Mouse (Mus musculus) ES-E14 (cell line): ENCODE results near the gene Wnk1. TPM values are rescaled to one million over a fixed set of nuclear protein-coding genes. Genes with fewer than 3 reads are reported as not detected.

Source experiments
- DNase-seq: peaks from one replicate; pipeline ENCODE4 v3.0.0-alpha.2; 2013; ENCODE audit warnings: low read depth, low spot score
- H3K27ac ChIP-seq: 2 replicates; pipeline ENCODE4 v1.5.1; 2012; ENCODE audit warnings: low read depth, mild to moderate bottlenecking, low read length, moderate library complexity, mixed read lengths; ENCODE audit not compliant: poor library complexity, insufficient read depth, severe bottlenecking
- H3K36me3 ChIP-seq: 2 replicates; pipeline ENCODE4 v1.6.1; 2012; ENCODE audit warnings: mild to moderate bottlenecking, low read length, moderate library complexity, mixed read lengths; ENCODE audit not compliant: control insufficient read depth, poor library complexity, insufficient read depth, severe bottlenecking
- H3K4me1 ChIP-seq, 2 experiments: fragments of 150-350 bp in 1 of 2; sonication (generic) in 1 of 2; 2 replicates each; pipeline ENCODE4 v1.6.1; 2012; ENCODE audit warnings: low read length in 2 of 2, mild to moderate bottlenecking in 1 of 2, mixed read lengths in 1 of 2; ENCODE audit not compliant: control insufficient read depth in 2 of 2, insufficient read depth in 2 of 2, poor library complexity in 1 of 2
- H3K4me3 ChIP-seq, 2 experiments: fragments of 150-350 bp in 1 of 2; sonication (generic) in 1 of 2; 2 replicates each; pipeline ENCODE4 v1.5.1; 2012; ENCODE audit warnings: low read length in 2 of 2, low read depth in 1 of 2, mild to moderate bottlenecking in 1 of 2, mixed read lengths in 1 of 2; ENCODE audit not compliant: insufficient read depth in 1 of 2, poor library complexity in 1 of 2, severe bottlenecking in 1 of 2
- H3K9ac ChIP-seq: 2 replicates; pipeline ENCODE4 v1.6.1; 2012; ENCODE audit warnings: low read depth, mild to moderate bottlenecking, low read length, mixed read lengths; ENCODE audit not compliant: poor library complexity, insufficient read depth, severe bottlenecking
- H3K9me3 ChIP-seq: fragments of 150-350 bp; sonication (generic); 2 replicates; pipeline ENCODE4 v1.6.1; 2012; ENCODE audit warnings: low read depth, mild to moderate bottlenecking, low read length; ENCODE audit not compliant: control insufficient read depth, insufficient read depth
- CHD2 ChIP-seq: IDR thresholded peaks from 2 replicates; pipeline ENCODE4 v1.6.1; 2014; ENCODE audit warnings: mild to moderate bottlenecking, low read depth, low read length, inconsistent platforms
- HCFC1 ChIP-seq: IDR thresholded peaks from 2 replicates; pipeline ENCODE4 v1.6.1; 2012; ENCODE audit warnings: low read length, inconsistent platforms, borderline replicate concordance; ENCODE audit not compliant: insufficient read depth
- MAFK ChIP-seq: IDR thresholded peaks from 2 replicates; pipeline ENCODE4 v1.6.1; 2014; ENCODE audit warnings: mild to moderate bottlenecking, low read depth, low read length, inconsistent platforms; ENCODE audit not compliant: insufficient read depth
- ZC3H11A ChIP-seq: IDR thresholded peaks from 2 replicates; pipeline ENCODE4 v1.6.1; 2012; ENCODE audit warnings: low read depth, mild to moderate bottlenecking, inconsistent platforms, low read length, borderline replicate concordance
- ZNF384 ChIP-seq: IDR thresholded peaks from 2 replicates; pipeline ENCODE4 v1.6.1; 2012; ENCODE audit warnings: low read depth, low read length, inconsistent platforms
- in situ Hi-C, 2 experiments: fragments of 600-800 bp; cut with MboI; formaldehyde crosslinking; loops; one replicate each; pipeline ENCODE4 v1.15.1; 2025; ENCODE audit warnings: low sequenced_read_pairs in 2 of 2, inconsistent platforms in 1 of 2; ENCODE audit not compliant: unreplicated experiment in 2 of 2
- total RNA-seq: library from RNA; depleted of rRNA; stranded (reverse); fragments of 300-350 nt; gene quantifications from 2 replicates; pipeline ENCODE4 v1.2.3, GENCODE M21; 2012

Gene Wnk1
- total RNA-seq, 1 experiment = 165 TPM

DNA sequence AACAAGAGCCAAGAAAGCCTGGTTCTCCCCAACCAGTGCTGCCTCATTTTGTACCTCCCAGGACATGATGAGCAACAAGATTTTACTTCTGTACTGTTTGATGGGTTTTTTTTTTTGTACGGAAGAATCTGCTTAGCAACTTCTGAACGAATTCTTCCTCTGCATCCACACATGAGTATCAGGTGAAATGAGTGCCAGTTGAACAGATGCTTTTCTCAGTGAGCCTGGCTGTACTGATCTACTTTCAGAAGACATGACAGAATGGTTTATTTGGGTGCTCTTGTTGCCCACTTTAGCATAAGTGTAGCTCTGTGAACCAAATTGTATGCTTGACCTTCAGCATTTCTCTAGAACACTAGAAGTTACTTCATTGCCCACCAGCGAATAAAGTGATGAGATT is 16.4 kb downstream of the Wnk1 start:
- H3K9me3 ChIP-seq = no peaks in the 10 kb centered on the region
- H3K36me3 ChIP-seq = no peaks in the 10 kb centered on the region
- no peaks in the 10 kb centered on the region; a peak in 1 of 4 replicates for H3K4me1 ChIP-seq
- TF ChIP-seq HCFC1 (no peak), ZNF384 (no peak), MAFK (no peak), ZC3H11A (no peak)
- in situ Hi-C loops = no loop called here
- H3K9ac ChIP-seq = no peak overlapping the region
- H3K27ac ChIP-seq = no peak overlapping the region
- no peak for DNase-seq
- no peak overlapping the region for H3K4me3 ChIP-seq

DNA sequence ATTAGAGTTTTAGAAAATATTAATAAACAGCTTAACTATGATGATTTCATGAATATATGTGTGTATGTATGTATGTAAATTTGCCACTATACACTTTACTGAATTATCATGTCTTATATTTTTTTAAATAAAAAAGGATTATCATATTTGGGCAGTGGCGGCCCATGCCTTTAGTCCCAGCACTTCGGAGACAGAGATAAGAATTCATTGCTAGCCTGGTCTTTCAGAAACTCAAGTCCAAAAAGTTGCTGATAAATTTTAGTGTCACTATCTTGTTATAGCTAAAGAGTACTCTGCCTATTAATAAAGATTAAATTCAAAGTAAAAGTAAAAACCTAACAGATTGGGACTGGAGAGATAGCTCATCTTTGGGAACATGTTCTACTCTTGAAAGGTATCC is 18.8 kb downstream of the Wnk1 start:
- no peaks in the 10 kb centered on the region for H3K36me3 ChIP-seq
- TF ChIP-seq ZNF384 = no peak
- TF ChIP-seq CHD2 = no peak
- no peak for TF ChIP-seq ZC3H11A
- no peak for TF ChIP-seq HCFC1
- no peak for TF ChIP-seq MAFK
- in situ Hi-C loops = no loop called here
- no peak for DNase-seq
- no peak overlapping the region for H3K9ac ChIP-seq
- no peaks in the 10 kb centered on the region for H3K9me3 ChIP-seq
- H3K4me3 ChIP-seq = no peak overlapping the region
- H3K27ac ChIP-seq = no peak overlapping the region
- no peaks in the 10 kb centered on the region; a peak in 1 of 4 replicates for H3K4me1 ChIP-seq

DNA sequence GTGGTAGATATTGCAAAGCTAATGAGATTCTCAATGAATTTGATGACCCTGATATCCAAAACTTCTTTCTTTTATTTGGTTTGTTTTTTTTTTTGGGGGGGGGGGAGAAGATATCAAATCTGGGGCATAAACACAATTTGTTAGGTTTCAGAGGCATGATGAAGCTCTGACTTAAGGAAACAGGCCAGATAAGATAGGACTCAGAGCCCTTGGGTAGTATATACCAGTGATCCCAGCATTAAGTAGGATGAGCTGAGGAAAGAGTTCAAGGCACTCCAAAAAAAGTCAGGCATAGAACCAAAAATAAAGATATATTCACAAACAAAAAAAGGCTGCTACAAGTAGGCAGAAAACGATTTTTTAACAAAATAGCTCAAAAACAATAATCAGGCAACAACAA is 25.3 kb downstream of the Wnk1 start:
- in situ Hi-C loops = no loop called here
- Histone ChIP-seq H3K9me3 (no peaks in the 10 kb centered on the region), H3K27ac (no peak overlapping the region), H3K4me3 (no peak overlapping the region), H3K9ac (no peak overlapping the region), H3K4me1 (peaks cover 0 to 2% of the 10 kb centered on the region in 2 experiments; a peak in 1 of 4 replicates), H3K36me3 (no peaks in the 10 kb centered on the region)
- DNase-seq = no peak
- TF ChIP-seq ZNF384 (no peak), MAFK (no peak), ZC3H11A (no peak), CHD2 (no peak), HCFC1 (no peak)

DNA sequence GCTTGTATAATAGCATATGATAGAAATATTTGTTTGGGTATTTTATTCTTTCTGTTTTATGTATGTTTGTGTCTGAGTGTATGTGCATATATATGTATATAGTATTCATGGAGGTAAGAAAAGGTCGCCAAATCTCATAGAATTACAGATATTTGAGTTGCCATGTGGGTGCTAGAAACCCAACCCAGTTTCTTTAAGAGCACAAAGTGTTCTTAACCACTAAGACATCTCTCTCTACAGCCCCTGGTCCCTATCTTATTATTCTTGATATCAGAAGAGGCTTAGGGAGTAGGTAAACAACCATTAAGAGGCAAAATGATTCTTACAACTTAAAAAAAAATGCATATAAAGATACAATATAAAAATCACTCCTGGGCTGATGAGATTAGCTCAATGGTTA is 27.0 kb downstream of the Wnk1 start:
- in situ Hi-C loops = no loop called here
- Histone ChIP-seq H3K36me3 (no peaks in the 10 kb centered on the region), H3K9ac (no peak overlapping the region), H3K27ac (no peak overlapping the region), H3K4me1 (peaks cover 0 to 2% of the 10 kb centered on the region in 2 experiments; a peak in 1 of 4 replicates), H3K9me3 (no peaks in the 10 kb centered on the region), H3K4me3 (no peak overlapping the region)
- TF ChIP-seq HCFC1 (no peak), ZC3H11A (no peak), MAFK (no peak), CHD2 (no peak)
- no peak for DNase-seq

DNA sequence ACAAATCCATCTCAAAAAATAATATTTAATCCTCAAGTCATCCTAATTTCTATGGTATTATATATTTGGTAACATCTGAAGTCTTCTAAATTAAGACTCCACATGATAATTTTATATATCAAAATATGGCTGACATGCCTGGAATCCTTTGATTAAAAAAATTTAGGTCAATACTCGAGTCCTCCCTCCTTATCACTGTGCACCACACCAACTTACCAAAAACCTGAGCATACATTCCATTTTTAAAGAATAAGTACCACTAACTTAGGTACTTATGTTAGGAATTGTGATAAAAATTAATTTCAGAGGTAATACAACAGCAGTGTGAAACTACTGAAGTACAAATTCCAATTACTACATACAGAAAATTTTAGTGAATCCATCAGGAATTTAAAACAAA is 27.5 kb downstream of the Wnk1 start:
- Histone ChIP-seq H3K4me1 (peaks cover 0 to 2% of the 10 kb centered on the region in 2 experiments; a peak in 1 of 4 replicates), H3K4me3 (no peak overlapping the region), H3K9ac (no peak overlapping the region), H3K9me3 (no peaks in the 10 kb centered on the region), H3K36me3 (no peaks in the 10 kb centered on the region), H3K27ac (no peak overlapping the region)
- no peak for TF ChIP-seq ZNF384
- TF ChIP-seq ZC3H11A = no peak
- no peak for TF ChIP-seq HCFC1
- TF ChIP-seq MAFK = no peak
- no peak for TF ChIP-seq CHD2
- in situ Hi-C loops = no loop called here
- DNase-seq = no peak
